Mouse (Mus musculus) stomach, embryonic 16.5 days (tissue): Measurements from ENCODE around the gene March7. TPM values are rescaled to one million over a fixed set of nuclear protein-coding genes. Genes with fewer than 3 reads are reported as not detected.

Experiments used
- ATAC-seq: fragments of 200-750 bp; cut with Nextera tagmentation; 2 replicates; pipeline ENCODE4 v1.8.0; 2017; ENCODE audit warnings: moderate number of reproducible peaks, moderate TSS enrichment; ENCODE audit not compliant: insufficient read depth, low FRiP score
- H3K27ac ChIP-seq: fragments of 300-500 bp; sonication (generic); 2 replicates; pipeline ENCODE4 v1.5.1; 2014; ENCODE audit warnings: low read length
- H3K27me3 ChIP-seq: fragments of 300-500 bp; sonication (generic); 2 replicates; pipeline ENCODE4 v1.6.1; 2014; ENCODE audit warnings: low read length, control low read depth, mixed read lengths; ENCODE audit not compliant: control insufficient read depth, insufficient read depth
- H3K36me3 ChIP-seq: fragments of 300-500 bp; sonication (generic); 2 replicates; pipeline ENCODE4 v1.6.1; 2014; ENCODE audit warnings: low read length; ENCODE audit not compliant: control insufficient read depth, insufficient read depth
- H3K4me1 ChIP-seq: fragments of 300-500 bp; sonication (generic); 2 replicates; pipeline ENCODE4 v1.6.1; 2014; ENCODE audit warnings: low read length, control low read depth, mixed read lengths; ENCODE audit not compliant: control insufficient read depth, insufficient read depth
- H3K4me2 ChIP-seq: fragments of 300-500 bp; sonication (generic); 2 replicates; pipeline ENCODE4 v1.6.1; 2014; ENCODE audit warnings: low read depth, low read length, mixed read lengths
- H3K4me3 ChIP-seq: fragments of 300-500 bp; sonication (generic); replicated peaks from 2 replicates; pipeline ENCODE4 v1.5.1; 2014; ENCODE audit warnings: mild to moderate bottlenecking, low read length
- H3K9ac ChIP-seq: fragments of 300-500 bp; sonication (generic); 2 replicates; pipeline ENCODE4 v1.6.1; 2014; ENCODE audit warnings: low read length
- H3K9me3 ChIP-seq: fragments of 300-500 bp; sonication (generic); replicated peaks from 2 replicates; pipeline ENCODE4 v1.6.1; 2016; ENCODE audit warnings: low read length, control low read depth; ENCODE audit not compliant: control insufficient read depth
- whole genome bisulfite sequencing: fragments of 180-500 bp; shearing (Covaris S2); extraction: QIAGEN DNeasy Blood & Tissue Kit; methylation state at CpG from one replicate; pipeline ENCODE4 v1.1.7; 2014; 5-methylcytosine and 5-hydroxymethylcytosine counted together
- polyA plus RNA-seq: library from polyadenylated mRNA; unstranded; fragments of >200 nt; fragmentation: Nextera tagmentation; extraction: Ambion mirVana; gene quantifications from 2 replicates; pipeline ENCODE4 v1.2.1, GENCODE M21; 2015

Gene March7
- polyA plus RNA-seq, 1 experiment from 2014 or later = 68.9 TPM

GRCm38 (mm10) chr2:60176087-60176486 is 33.6 kb upstream of the March7 start:
- no peaks in the 10 kb centered on the region for H3K9me3 ChIP-seq
- no peak overlapping the region for H3K9ac ChIP-seq
- H3K4me2 ChIP-seq = no peak overlapping the region
- no peak for ATAC-seq
- no peak overlapping the region for H3K4me3 ChIP-seq
- no peaks in the 10 kb centered on the region for H3K36me3 ChIP-seq
- no peaks in the 10 kb centered on the region for H3K4me1 ChIP-seq
- H3K27me3 ChIP-seq = no peaks in the 10 kb centered on the region
- H3K27ac ChIP-seq = no peak overlapping the region
- WGBS = 77% methylated on average over 5 of the region's 5 CpGs

GRCm38 (mm10) chr2:60177490-60177889 is 32.2 kb upstream of the March7 start:
- WGBS = 80% methylated on average over 3 of the region's 3 CpGs
- Histone ChIP-seq H3K36me3 (no peaks in the 10 kb centered on the region), H3K9ac (no peak overlapping the region), H3K4me1 (no peaks in the 10 kb centered on the region), H3K9me3 (no peaks in the 10 kb centered on the region), H3K27ac (no peak overlapping the region), H3K27me3 (no peaks in the 10 kb centered on the region), H3K4me2 (no peak overlapping the region), H3K4me3 (no peak overlapping the region)
- no peak for ATAC-seq

DNA sequence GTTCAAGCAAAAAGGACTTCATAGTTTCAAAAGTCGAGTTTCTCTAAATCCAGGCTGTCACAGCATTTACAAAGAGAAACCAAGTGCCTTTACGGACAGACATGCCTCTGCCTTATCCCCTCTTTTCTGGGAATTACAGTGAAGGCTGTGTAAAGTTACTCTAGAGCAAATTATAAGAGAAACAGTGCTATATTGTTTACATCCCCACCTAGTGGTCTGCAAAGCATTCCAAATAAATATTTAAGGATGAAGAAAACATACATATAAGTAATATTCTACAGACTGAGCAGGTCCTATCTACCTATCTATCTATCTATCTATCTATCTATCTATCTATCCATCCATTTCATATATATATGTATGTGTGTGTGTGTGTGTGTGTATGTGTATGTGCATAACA is 28.0 kb upstream of the March7 start:
- H3K4me3 ChIP-seq = no peak overlapping the region
- WGBS = 39% methylated on average over 2 of the region's 2 CpGs

GRCm38 (mm10) chr2:60196841-60197240 is 12.8 kb upstream of the March7 start:
- Histone ChIP-seq H3K4me2 (no peak overlapping the region), H3K4me1 (no peaks in the 10 kb centered on the region), H3K27me3 (no peaks in the 10 kb centered on the region), H3K9me3 (no peaks in the 10 kb centered on the region), H3K4me3 (no peak overlapping the region), H3K9ac (no peak overlapping the region), H3K27ac (no peak overlapping the region), H3K36me3 (no peaks in the 10 kb centered on the region)
- no peak for ATAC-seq
- 66% methylated on average over 1 of the region's 1 CpGs for WGBS

More for the DNA sequence above, 28.0 kb upstream of the March7 start:
- H3K27me3 ChIP-seq = no peaks in the 10 kb centered on the region
- H3K27ac ChIP-seq = no peak overlapping the region
- no peaks in the 10 kb centered on the region for H3K9me3 ChIP-seq
- ATAC-seq = no peak
- no peak overlapping the region for H3K4me2 ChIP-seq
- no peaks in the 10 kb centered on the region for H3K4me1 ChIP-seq
- no peaks in the 10 kb centered on the region for H3K36me3 ChIP-seq
- H3K9ac ChIP-seq = no peak overlapping the region

GRCm38 (mm10) chr2:60200051-60200562 is 9.6 kb upstream of the March7 start:
- Histone ChIP-seq H3K4me1 (no peaks in the 10 kb centered on the region), H3K4me3 (no peak overlapping the region), H3K4me2 (no peak overlapping the region), H3K9ac (no peak overlapping the region), H3K36me3 (no peaks in the 10 kb centered on the region), H3K9me3 (no peaks in the 10 kb centered on the region), H3K27me3 (no peaks in the 10 kb centered on the region), H3K27ac (no peak overlapping the region)
- no peak for ATAC-seq
- 93% methylated on average over 5 of the region's 5 CpGs for WGBS

DNA sequence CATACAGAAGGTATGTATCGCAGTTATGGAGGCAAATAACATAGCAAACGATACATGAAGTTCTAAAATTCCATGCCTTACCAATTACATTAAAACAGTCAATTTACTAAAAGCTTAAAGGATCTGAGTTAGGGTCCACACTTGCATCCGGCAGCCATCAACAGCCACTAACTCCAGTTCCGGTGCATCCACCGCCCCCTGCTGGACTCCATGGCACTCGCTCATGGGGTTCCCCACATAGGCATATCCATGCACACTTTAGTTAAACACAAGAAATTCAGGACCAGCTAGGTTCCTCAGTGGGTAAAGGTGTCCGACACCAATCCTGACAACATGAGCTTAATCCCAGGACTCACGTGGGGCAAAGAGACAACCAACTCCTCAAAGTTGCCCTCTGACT is 9.0 kb upstream of the March7 start:
- H3K27ac ChIP-seq = no peak overlapping the region
- 56% methylated on average over 8 of the region's 8 CpGs for WGBS
- no peak for ATAC-seq

GRCm38 (mm10) chr2:60202900-60203530 is 6.7 kb upstream of the March7 start:
- H3K27me3 ChIP-seq = no peaks in the 10 kb centered on the region
- H3K4me3 ChIP-seq = no peak overlapping the region
- H3K9ac ChIP-seq = no peak overlapping the region
- ATAC-seq = no peak
- WGBS = 83% methylated on average over 8 of the region's 8 CpGs
- no peak overlapping the region for H3K4me2 ChIP-seq
- H3K9me3 ChIP-seq = no peaks in the 10 kb centered on the region
- H3K4me1 ChIP-seq = peaks cover 4% of the 10 kb centered on the region; the same call in 1 of the 2 replicates
- H3K27ac ChIP-seq = no peak overlapping the region
- no peaks in the 10 kb centered on the region for H3K36me3 ChIP-seq

More for the DNA sequence above, 9.0 kb upstream of the March7 start:
- Histone ChIP-seq H3K4me1 (no peaks in the 10 kb centered on the region), H3K9ac (no peak overlapping the region), H3K9me3 (no peaks in the 10 kb centered on the region), H3K36me3 (no peaks in the 10 kb centered on the region), H3K4me3 (no peak overlapping the region), H3K4me2 (no peak overlapping the region), H3K27me3 (no peaks in the 10 kb centered on the region)

- WGBS = 88% methylated on average over 4 of the region's 4 CpGs
- Histone ChIP-seq H3K4me2 (no peak overlapping the region), H3K27ac (no peak overlapping the region), H3K4me1 (peaks cover 5% of the 10 kb centered on the region; the same call in 1 of the 2 replicates), H3K9ac (no peak overlapping the region), H3K4me3 (no peak overlapping the region), H3K27me3 (no peaks in the 10 kb centered on the region), H3K36me3 (no peaks in the 10 kb centered on the region), H3K9me3 (no peaks in the 10 kb centered on the region)
- ATAC-seq = no peak
These were observed 6.0 kb upstream of the March7 start for GRCm38 (mm10) chr2:60203733-60204132.

DNA sequence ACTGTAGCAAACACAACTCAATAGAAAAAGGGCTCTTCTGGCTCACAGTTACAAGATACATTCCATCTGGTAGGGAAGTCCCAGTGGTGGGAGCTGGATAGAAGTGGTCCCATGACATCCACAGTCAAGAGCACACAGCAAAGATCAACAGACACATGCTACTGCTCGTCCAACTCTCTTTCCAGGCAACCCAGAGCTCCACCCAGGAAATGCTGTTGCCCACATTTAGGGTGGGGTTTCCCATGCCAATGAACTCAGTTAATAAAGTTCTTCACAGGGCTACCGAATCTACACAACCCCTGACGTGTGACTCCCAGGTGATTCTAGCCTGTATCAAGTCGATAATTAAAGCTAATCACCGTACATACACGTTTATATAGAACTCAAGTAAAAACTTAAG is 5.5 kb upstream of the March7 start:
- ATAC-seq = no peak
- H3K36me3 ChIP-seq = no peaks in the 10 kb centered on the region
- no peak overlapping the region for H3K4me2 ChIP-seq
- H3K4me1 ChIP-seq = peaks cover 5% of the 10 kb centered on the region; the same call in 1 of the 2 replicates
- H3K27me3 ChIP-seq = no peaks in the 10 kb centered on the region
- no peak overlapping the region for H3K4me3 ChIP-seq
- H3K9ac ChIP-seq = no peak overlapping the region
- 80% methylated on average over 6 of the region's 6 CpGs for WGBS
- H3K27ac ChIP-seq = no peak overlapping the region
- H3K9me3 ChIP-seq = no peaks in the 10 kb centered on the region
